Mouse (Mus musculus): Measurements from ENCODE around the gene Lrrc10b. TPM values are rescaled to one million over a fixed set of nuclear protein-coding genes. Genes with fewer than 3 reads are reported as not detected.

Lrrc10b gene
- total and polyA plus RNA-seq, 3 experiments = not detected

DNA sequence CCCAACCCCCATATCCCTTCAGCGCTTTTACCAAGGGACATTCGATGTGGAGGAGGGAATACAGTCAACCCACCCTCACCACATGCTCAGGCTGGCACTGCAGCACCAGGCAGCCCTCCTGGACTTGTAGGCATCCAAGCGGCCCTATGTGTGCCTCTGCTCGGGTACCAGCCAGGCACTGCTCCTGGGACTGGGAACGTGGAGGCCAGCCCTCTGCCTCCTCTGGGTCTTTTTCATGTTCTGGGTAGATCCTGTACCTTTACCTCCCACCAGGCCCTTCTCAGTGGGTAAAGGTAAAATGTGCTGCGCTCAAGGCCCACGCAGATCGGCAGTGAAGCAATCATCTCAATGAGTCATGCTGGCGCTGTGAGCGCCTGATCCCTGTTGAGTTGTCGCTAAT, 2.6 kb upstream of the Lrrc10b start:
- no peak overlapping the region for H3K9ac ChIP-seq (ENCODE audit: insufficient read depth, low read depth)
- no peak overlapping the region for H3K4me2 ChIP-seq (ENCODE audit: insufficient read depth, low read depth, poor library complexity, severe bottlenecking)
- DNase-seq (ENCODE audit: extremely low read depth) = no peak
- TF ChIP-seq MAZ (IDR thresholded peaks at IDR 0.05; ENCODE audit: low read depth, low read length) (no peak), UBTF (IDR thresholded peaks at IDR 0.05; ENCODE audit: low read depth, low read length) (no peak), BHLHE40 (IDR thresholded peaks at IDR 0.05; ENCODE audit: low read depth, low read length) (no peak), MEF2A (IDR thresholded peaks at IDR 0.05; ENCODE audit: borderline replicate concordance, low read depth, low read length) (no peak), KAT2A (IDR thresholded peaks at IDR 0.05; ENCODE audit: insufficient replicate concordance, low read length) (no peak), USF1 (IDR thresholded peaks at IDR 0.05; ENCODE audit: low read depth, low read length) (no peak), NRF1 (IDR thresholded peaks at IDR 0.05; ENCODE audit: low read depth, low read length) (no peak), E2F4 (IDR thresholded peaks at IDR 0.05; ENCODE audit: insufficient replicate concordance, low read depth, low read length) (no peak), RAD21 (IDR thresholded peaks at IDR 0.05; ENCODE audit: low read depth, low read length) (no peak), CHD1 (IDR thresholded peaks at IDR 0.05; ENCODE audit: low read depth, low read length) (no peak)
- no peaks in the 10 kb centered on the region; a peak in 1 of 4 replicates for H3K4me1 ChIP-seq (ENCODE audit: control insufficient read depth in 1 of 2, insufficient read depth in 2 of 2)
- in situ Hi-C loops (cut with MboI; ENCODE audit: low pct_ligation_motif_present, low pct_unique_long_range_greater_than_20kb, low sequenced_read_pairs) (no loop called here), dilution Hi-C loops (cut with MboI; ENCODE audit: extremely low pct_ligation_motif_present, extremely low pct_unique_long_range_greater_than_20kb, low sequenced_read_pairs) (no loop called here)
- H3K36me3 ChIP-seq (replicated peaks in 1 of 2; ENCODE audit: control insufficient read depth in 1 of 2, insufficient read depth in 1 of 2, low read length in 1 of 2) = no peaks in the 10 kb centered on the region
- no peaks in the 10 kb centered on the region for H3K79me2 ChIP-seq (replicated peaks; ENCODE audit: control insufficient read depth, extremely low read depth, insufficient read depth, poor library complexity, severe bottlenecking)
- H3K9me3 ChIP-seq (replicated peaks; ENCODE audit: low read length) = peaks cover 11% of the 10 kb centered on the region
- H3K27ac ChIP-seq (ENCODE audit: insufficient read depth, low read depth) = no peak overlapping the region
- peaks cover 56% of the 10 kb centered on the region for H3K27me3 ChIP-seq (replicated peaks)
- H3K4me3 ChIP-seq (replicated peaks in 1 of 3; ENCODE audit: low read depth in 2 of 3, low read length in 2 of 3, poor library complexity in 1 of 3) = no peak overlapping the region

DNA sequence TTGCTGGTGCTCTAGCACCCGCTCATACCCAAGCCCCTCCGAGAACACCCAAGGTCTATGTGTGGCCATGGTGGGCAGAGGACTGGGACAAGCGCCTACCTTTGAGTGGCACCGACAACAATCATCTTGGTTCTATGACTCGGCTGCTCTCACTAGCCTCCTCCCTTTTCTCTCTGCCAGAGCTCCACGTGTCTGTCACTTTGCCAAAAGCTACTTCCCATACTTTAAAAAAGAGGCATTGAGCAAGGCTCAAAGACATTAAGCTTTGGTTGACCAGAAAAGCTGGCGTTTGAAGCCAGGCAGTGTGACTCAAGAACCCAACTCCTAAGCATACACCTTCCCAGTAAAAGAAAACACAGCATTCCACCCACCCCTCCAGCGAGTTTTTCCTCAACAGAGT, 823 bp upstream of the Lrrc10b start:
- H3K9me3 ChIP-seq (replicated peaks; ENCODE audit: low read length) = peaks cover 11% of the 10 kb centered on the region
- dilution Hi-C loops (cut with MboI; ENCODE audit: extremely low pct_ligation_motif_present, extremely low pct_unique_long_range_greater_than_20kb, low sequenced_read_pairs) = no loop called here
- H3K27me3 ChIP-seq (replicated peaks) = peaks cover 56% of the 10 kb centered on the region
- no peak overlapping the region for H3K27ac ChIP-seq (ENCODE audit: insufficient read depth, low read depth)
- no peak overlapping the region for H3K4me2 ChIP-seq (ENCODE audit: insufficient read depth, low read depth, poor library complexity, severe bottlenecking)
- DNase-seq (ENCODE audit: extremely low read depth) = no peak
- in situ Hi-C loops (cut with MboI; ENCODE audit: low pct_ligation_motif_present, low pct_unique_long_range_greater_than_20kb, low sequenced_read_pairs) = no loop called here
- no peaks in the 10 kb centered on the region; a peak in 1 of 4 replicates for H3K4me1 ChIP-seq (ENCODE audit: control insufficient read depth in 1 of 2, insufficient read depth in 2 of 2)
- no peak overlapping the region for H3K4me3 ChIP-seq (replicated peaks in 1 of 3; ENCODE audit: low read depth in 2 of 3, low read length in 2 of 3, poor library complexity in 1 of 3)
- no peak for TF ChIP-seq CHD1 (IDR thresholded peaks at IDR 0.05; ENCODE audit: low read depth, low read length)
- TF ChIP-seq JUN (IDR thresholded peaks at IDR 0.05; ENCODE audit: insufficient read depth, low read depth, low read length) = no peak
- H3K9ac ChIP-seq (ENCODE audit: insufficient read depth, low read depth) = no peak overlapping the region
- H3K36me3 ChIP-seq (replicated peaks in 1 of 2; ENCODE audit: control insufficient read depth in 1 of 2, insufficient read depth in 1 of 2, low read length in 1 of 2) = no peaks in the 10 kb centered on the region
- no peaks in the 10 kb centered on the region for H3K79me2 ChIP-seq (replicated peaks; ENCODE audit: control insufficient read depth, extremely low read depth, insufficient read depth, poor library complexity, severe bottlenecking)

DNA sequence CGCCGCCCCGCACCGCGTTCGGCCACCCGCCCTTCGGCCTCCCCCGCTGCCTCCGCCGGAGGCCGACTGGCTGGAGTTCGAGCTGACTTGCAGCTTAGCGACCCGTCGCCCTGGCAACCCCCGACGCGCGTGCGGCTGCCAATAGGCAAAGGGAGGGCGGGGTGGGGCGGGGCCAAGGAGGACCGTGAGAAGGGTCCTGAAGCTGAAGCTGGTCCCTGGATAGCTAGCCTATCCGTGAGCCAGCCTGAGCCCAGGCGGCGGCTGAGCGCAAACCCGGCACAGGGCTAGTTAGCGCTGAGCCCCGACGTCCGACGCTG, 169 bp upstream of the Lrrc10b start:
- H3K4me2 ChIP-seq (ENCODE audit: insufficient read depth, low read depth, poor library complexity, severe bottlenecking) = no peak overlapping the region
- dilution Hi-C loops (cut with MboI; ENCODE audit: extremely low pct_ligation_motif_present, extremely low pct_unique_long_range_greater_than_20kb, low sequenced_read_pairs) = no loop called here
- DNase-seq (ENCODE audit: extremely low read depth) = no peak
- H3K79me2 ChIP-seq (replicated peaks; ENCODE audit: control insufficient read depth, extremely low read depth, insufficient read depth, poor library complexity, severe bottlenecking) = no peaks in the 10 kb centered on the region
- TF ChIP-seq CHD1 (IDR thresholded peaks at IDR 0.05; ENCODE audit: low read depth, low read length) (no peak), JUND (conservative IDR thresholded peaks at IDR 0.05; ENCODE audit: low read depth, low read length) (no peak), SMC3 (IDR thresholded peaks at IDR 0.05; ENCODE audit: low read depth, low read length) (no peak), ZC3H11A (IDR thresholded peaks at IDR 0.05; ENCODE audit: low read depth, low read length) (no peak), MAX (IDR thresholded peaks at IDR 0.05; ENCODE audit: low read length) (no peak), USF2 (conservative IDR thresholded peaks at IDR 0.05; ENCODE audit: low read depth, low read length) (no peak), TCF12 (IDR thresholded peaks at IDR 0.05; ENCODE audit: low read depth, low read length) (no peak), BHLHE40 (IDR thresholded peaks at IDR 0.05; ENCODE audit: low read depth, low read length) (no peak), JUN (IDR thresholded peaks at IDR 0.05; ENCODE audit: insufficient read depth, low read depth, low read length) (no peak), USF1 (IDR thresholded peaks at IDR 0.05; ENCODE audit: low read depth, low read length) (no peak), E2F4 (IDR thresholded peaks at IDR 0.05; ENCODE audit: insufficient replicate concordance, low read depth, low read length) (no peak), ZKSCAN1 (IDR thresholded peaks at IDR 0.05; ENCODE audit: borderline replicate concordance, low read depth, low read length) (no peak), SIN3A (IDR thresholded peaks at IDR 0.05; ENCODE audit: low read length) (no peak), POLR2AphosphoS2 (IDR thresholded peaks at IDR 0.05; ENCODE audit: low read depth, low read length) (no peak), ZNF384 (IDR thresholded peaks at IDR 0.05; ENCODE audit: low read depth, low read length) (no peak)
- H3K27me3 ChIP-seq (replicated peaks) = peaks cover 58% of the 10 kb centered on the region
- peaks cover 11% of the 10 kb centered on the region for H3K9me3 ChIP-seq (replicated peaks; ENCODE audit: low read length)
- H3K36me3 ChIP-seq (replicated peaks in 1 of 2; ENCODE audit: control insufficient read depth in 1 of 2, insufficient read depth in 1 of 2, low read length in 1 of 2) = no peaks in the 10 kb centered on the region
- H3K9ac ChIP-seq (ENCODE audit: insufficient read depth, low read depth) = no peak overlapping the region
- no peak overlapping the region for H3K27ac ChIP-seq (ENCODE audit: insufficient read depth, low read depth)
- no peak overlapping the region for H3K4me3 ChIP-seq (replicated peaks in 1 of 3; ENCODE audit: low read depth in 2 of 3, low read length in 2 of 3, poor library complexity in 1 of 3)
- H3K4me1 ChIP-seq (ENCODE audit: control insufficient read depth in 1 of 2, insufficient read depth in 2 of 2) = no peaks in the 10 kb centered on the region; a peak in 1 of 4 replicates
- in situ Hi-C loops (cut with MboI; ENCODE audit: low pct_ligation_motif_present, low pct_unique_long_range_greater_than_20kb, low sequenced_read_pairs) = no loop called here

Data from CH12.LX (cell line).